Mouse (Mus musculus): Measurements from ENCODE around the gene Tmem222. TPM values are rescaled to one million over a fixed set of nuclear protein-coding genes. Genes with fewer than 3 reads are reported as not detected.

Gene Tmem222
- polyA plus RNA-seq, 2 experiments, result 84.1 to 101 TPM

GRCm38 (mm10) chr4:133285299-133285698, 7.7 kb upstream of the Tmem222 start:
- Histone ChIP-seq H3K9ac (ENCODE audit: low read depth, low read length, severe bottlenecking) (no peak overlapping the region), H3K4me2 (replicated peaks; ENCODE audit: low read depth, low read length, severe bottlenecking) (no peak overlapping the region), H3K9me3 (ENCODE audit: control insufficient read depth, low read length) (no peaks in the 10 kb centered on the region), H3K36me3 (ENCODE audit: control insufficient read depth, insufficient read depth, low read length) (no peaks in the 10 kb centered on the region), H3K4me1 (ENCODE audit: control insufficient read depth, insufficient read depth, low read length) (peaks cover 23% of the 10 kb centered on the region), H3K27ac (replicated peaks; ENCODE audit: low read depth, low read length) (no peak overlapping the region), H3K27me3 (ENCODE audit: control insufficient read depth, insufficient read depth, low read length) (no peaks in the 10 kb centered on the region), H3K4me3 (replicated peaks; ENCODE audit: low read length) (no peak overlapping the region)
- DNase-seq (ENCODE audit: low spot score), result no peak
- WGBS, result 75% methylated on average over 3 of the region's 3 CpGs
- TF ChIP-seq POLR2A (IDR thresholded peaks at IDR 0.05; ENCODE audit: borderline replicate concordance, extremely low read depth, insufficient read depth, insufficient read length), result no peak
- ATAC-seq (ENCODE audit: low FRiP score, low read depth), result no peak

- peaks cover 28% of the 10 kb centered on the region for H3K4me1 ChIP-seq (ENCODE audit: control insufficient read depth, insufficient read depth, low read length)
- H3K9me3 ChIP-seq (ENCODE audit: control insufficient read depth, low read length), result no peaks in the 10 kb centered on the region
- peak overlapping the region; percentile 40 for H3K9ac ChIP-seq (ENCODE audit: low read depth, low read length, severe bottlenecking)
- no peak for DNase-seq (ENCODE audit: low spot score)
- 0 out of 2 replicates have a peak overlapping the region, but pooled peaks have one; percentile 20 for H3K4me2 ChIP-seq (replicated peaks; ENCODE audit: low read depth, low read length, severe bottlenecking)
- ATAC-seq (ENCODE audit: low FRiP score, low read depth), result no peak
- no peaks in the 10 kb centered on the region for H3K27me3 ChIP-seq (ENCODE audit: control insufficient read depth, insufficient read depth, low read length)
- no peak overlapping the region for H3K4me3 ChIP-seq (replicated peaks; ENCODE audit: low read length)
- peak overlapping the region; percentile 84 for H3K27ac ChIP-seq (replicated peaks; ENCODE audit: low read depth, low read length)
- no peaks in the 10 kb centered on the region for H3K36me3 ChIP-seq (ENCODE audit: control insufficient read depth, insufficient read depth, low read length)
- WGBS, result 14% methylated on average over 4 of the region's 4 CpGs
- TF ChIP-seq POLR2A (IDR thresholded peaks at IDR 0.05; ENCODE audit: borderline replicate concordance, extremely low read depth, insufficient read depth, insufficient read length), result no peak
Observed at GRCm38 (mm10) chr4:133282656-133283055, 5.1 kb upstream of the Tmem222 start.

GRCm38 (mm10) chr4:133281951-133282481, 4.4 kb upstream of the Tmem222 start:
- Histone ChIP-seq H3K4me3 (replicated peaks; ENCODE audit: low read length) (no peak overlapping the region), H3K27ac (replicated peaks; ENCODE audit: low read depth, low read length) (peak overlapping the region; percentile 84), H3K4me1 (ENCODE audit: control insufficient read depth, insufficient read depth, low read length) (peaks cover 28% of the 10 kb centered on the region), H3K9me3 (ENCODE audit: control insufficient read depth, low read length) (no peaks in the 10 kb centered on the region), H3K4me2 (replicated peaks; ENCODE audit: low read depth, low read length, severe bottlenecking) (peak overlapping the region; percentile 20), H3K27me3 (ENCODE audit: control insufficient read depth, insufficient read depth, low read length) (no peaks in the 10 kb centered on the region), H3K9ac (ENCODE audit: low read depth, low read length, severe bottlenecking) (peak overlapping the region; percentile 40), H3K36me3 (ENCODE audit: control insufficient read depth, insufficient read depth, low read length) (no peaks in the 10 kb centered on the region)
- DNase-seq (ENCODE audit: low spot score) (peak; percentile 64), ATAC-seq (ENCODE audit: low FRiP score, low read depth) (peak; percentile 56)
- WGBS, result 2% methylated on average over 5 of the region's 5 CpGs
- TF ChIP-seq POLR2A (IDR thresholded peaks at IDR 0.05; ENCODE audit: borderline replicate concordance, extremely low read depth, insufficient read depth, insufficient read length), result no peak

GRCm38 (mm10) chr4:133281513-133281912, 3.9 kb upstream of the Tmem222 start:
- no peaks in the 10 kb centered on the region for H3K36me3 ChIP-seq (ENCODE audit: control insufficient read depth, insufficient read depth, low read length)
- no peak overlapping the region for H3K4me3 ChIP-seq (replicated peaks; ENCODE audit: low read length)
- DNase-seq (ENCODE audit: low spot score) (no peak), ATAC-seq (ENCODE audit: low FRiP score, low read depth) (no peak)
- no peaks in the 10 kb centered on the region for H3K27me3 ChIP-seq (ENCODE audit: control insufficient read depth, insufficient read depth, low read length)
- no peak for TF ChIP-seq POLR2A (IDR thresholded peaks at IDR 0.05; ENCODE audit: borderline replicate concordance, extremely low read depth, insufficient read depth, insufficient read length)
- H3K27ac ChIP-seq (replicated peaks; ENCODE audit: low read depth, low read length), result peak overlapping the region; percentile 84
- H3K4me1 ChIP-seq (ENCODE audit: control insufficient read depth, insufficient read depth, low read length), result peaks cover 31% of the 10 kb centered on the region
- H3K9me3 ChIP-seq (ENCODE audit: control insufficient read depth, low read length), result no peaks in the 10 kb centered on the region
- peak overlapping the region; percentile 40; the same call in 1 of the 2 replicates for H3K9ac ChIP-seq (ENCODE audit: low read depth, low read length, severe bottlenecking)
- WGBS, result 27% methylated on average over 7 of the region's 7 CpGs
- peak overlapping the region; percentile 20; the same call in 1 of the 2 replicates for H3K4me2 ChIP-seq (replicated peaks; ENCODE audit: low read depth, low read length, severe bottlenecking)

- peak overlapping the region; percentile 79 for H3K4me2 ChIP-seq (replicated peaks; ENCODE audit: low read depth, low read length, severe bottlenecking)
- H3K27ac ChIP-seq (replicated peaks; ENCODE audit: low read depth, low read length), result peak overlapping the region; percentile 92
- H3K4me3 ChIP-seq (replicated peaks; ENCODE audit: low read length), result peak overlapping the region; percentile 89
- WGBS, result 78% methylated on average over 3 of the region's 3 CpGs
- DNase-seq (ENCODE audit: low spot score) (no peak), ATAC-seq (ENCODE audit: low FRiP score, low read depth) (no peak)
- H3K9me3 ChIP-seq (ENCODE audit: control insufficient read depth, low read length), result no peaks in the 10 kb centered on the region
- H3K4me1 ChIP-seq (ENCODE audit: control insufficient read depth, insufficient read depth, low read length), result peaks cover 36% of the 10 kb centered on the region
- peak overlapping the region; percentile 87; the same call in 1 of the 2 replicates for H3K9ac ChIP-seq (ENCODE audit: low read depth, low read length, severe bottlenecking)
- no peak for TF ChIP-seq POLR2A (IDR thresholded peaks at IDR 0.05; ENCODE audit: borderline replicate concordance, extremely low read depth, insufficient read depth, insufficient read length)
- no peaks in the 10 kb centered on the region for H3K27me3 ChIP-seq (ENCODE audit: control insufficient read depth, insufficient read depth, low read length)
- H3K36me3 ChIP-seq (ENCODE audit: control insufficient read depth, insufficient read depth, low read length), result peaks cover 7% of the 10 kb centered on the region; the same call in 1 of the 2 replicates
Observed at GRCm38 (mm10) chr4:133278482-133278881, 890 bp upstream of the Tmem222 start.
